Mouse (Mus musculus) liver, embryonic 15.5 days (tissue): Measurements from ENCODE around the gene Naa25. TPM values are rescaled to one million over a fixed set of nuclear protein-coding genes. Genes with fewer than 3 reads are reported as not detected.
A peak's percentile ranks its signal among the peaks of the same experiment; 100 is the strongest.

Experiments used
- ATAC-seq: fragments of 200-750 bp; cut with Nextera tagmentation; 2 replicates; pipeline ENCODE4 v1.8.0; 2017; ENCODE audit warnings: moderate number of reproducible peaks, mild to moderate bottlenecking, moderate library complexity; ENCODE audit not compliant: insufficient read depth
- H3K27ac ChIP-seq: fragments of 300-500 bp; sonication (generic); replicated peaks from 2 replicates; pipeline ENCODE4 v1.5.1; 2015; ENCODE audit warnings: mild to moderate bottlenecking, inconsistent platforms
- H3K27me3 ChIP-seq: fragments of 300-500 bp; sonication (generic); 2 replicates; pipeline ENCODE4 v1.6.1; 2015; ENCODE audit warnings: mild to moderate bottlenecking, inconsistent platforms
- H3K36me3 ChIP-seq: fragments of 300-500 bp; sonication (generic); replicated peaks from 2 replicates; pipeline ENCODE4 v1.6.1; 2015; ENCODE audit warnings: moderate library complexity, mild to moderate bottlenecking, inconsistent platforms
- H3K4me1 ChIP-seq: fragments of 300-500 bp; sonication (generic); replicated peaks from 2 replicates; pipeline ENCODE4 v1.6.1; 2015; ENCODE audit warnings: inconsistent platforms
- H3K4me2 ChIP-seq: fragments of 300-500 bp; sonication (generic); 2 replicates; pipeline ENCODE4 v1.6.1; 2015; ENCODE audit warnings: moderate library complexity, mild to moderate bottlenecking, inconsistent platforms
- H3K4me3 ChIP-seq: fragments of 300-500 bp; sonication (generic); replicated peaks from 2 replicates; pipeline ENCODE4 v1.5.1; 2015; ENCODE audit warnings: mild to moderate bottlenecking, inconsistent platforms
- H3K9ac ChIP-seq: fragments of 300-500 bp; sonication (generic); 2 replicates; pipeline ENCODE4 v1.6.1; 2015; ENCODE audit warnings: moderate library complexity, mild to moderate bottlenecking, inconsistent platforms
- H3K9me3 ChIP-seq: fragments of 300-500 bp; sonication (generic); replicated peaks from 2 replicates; pipeline ENCODE4 v1.6.1; 2016; ENCODE audit warnings: inconsistent platforms
- WGBS: fragments of 180-500 bp; shearing (Covaris S2); methylation state at CpG from one replicate; pipeline ENCODE4 v1.1.7; 2015; ENCODE audit warnings: mixed read lengths; ENCODE audit not compliant: insufficient replicate concordance; 5-methylcytosine and 5-hydroxymethylcytosine counted together
- polyA plus RNA-seq: library from polyadenylated mRNA; unstranded; fragments of >200 nt; fragmentation: Nextera tagmentation; extraction: Ambion mirVana; gene quantifications from 2 replicates; pipeline ENCODE4 v1.2.1, GENCODE M21; 2015

The Naa25 gene
- polyA plus RNA-seq, 1 experiment from 2014 or later, result 19.2 TPM

- Histone ChIP-seq H3K4me2 (peak overlapping the region; percentile 21; the same call in 1 of the 2 replicates), H3K4me1 (peaks cover 53% of the 10 kb centered on the region), H3K9me3 (no peaks in the 10 kb centered on the region), H3K9ac (no peak overlapping the region), H3K27ac (peak overlapping the region; percentile 71), H3K36me3 (no peaks in the 10 kb centered on the region), H3K4me3 (no peak overlapping the region), H3K27me3 (no peaks in the 10 kb centered on the region)
- 23% methylated on average over 1 of the region's 1 CpGs for WGBS
- peak; percentile 85 for ATAC-seq
Observed at GRCm38 (mm10) chr5:121476040-121476439, 78.3 kb downstream of the Naa25 start.

GRCm38 (mm10) chr5:121477680-121478079 lies 79.9 kb downstream of the Naa25 start:
- H3K27ac ChIP-seq, result no peak overlapping the region
- no peak overlapping the region for H3K9ac ChIP-seq
- no peaks in the 10 kb centered on the region for H3K36me3 ChIP-seq
- WGBS, result 29% methylated on average over 3 of the region's 3 CpGs
- no peaks in the 10 kb centered on the region for H3K27me3 ChIP-seq
- no peak overlapping the region for H3K4me3 ChIP-seq
- H3K9me3 ChIP-seq, result no peaks in the 10 kb centered on the region
- no peak for ATAC-seq
- H3K4me1 ChIP-seq, result peaks cover 39% of the 10 kb centered on the region
- no peak overlapping the region for H3K4me2 ChIP-seq

- no peaks in the 10 kb centered on the region for H3K9me3 ChIP-seq
- no peaks in the 10 kb centered on the region for H3K4me1 ChIP-seq
- H3K9ac ChIP-seq, result no peak overlapping the region
- 61% methylated on average over 5 of the region's 5 CpGs for WGBS
- no peak overlapping the region for H3K4me2 ChIP-seq
- H3K4me3 ChIP-seq, result no peak overlapping the region
- H3K36me3 ChIP-seq, result no peaks in the 10 kb centered on the region
- no peak for ATAC-seq
- no peaks in the 10 kb centered on the region for H3K27me3 ChIP-seq
- no peak overlapping the region for H3K27ac ChIP-seq
Observed at GRCm38 (mm10) chr5:121484801-121485200, 87.1 kb downstream of the Naa25 start.

- Histone ChIP-seq H3K27ac (no peak overlapping the region), H3K27me3 (no peaks in the 10 kb centered on the region), H3K4me2 (no peak overlapping the region), H3K4me1 (no peaks in the 10 kb centered on the region), H3K9ac (no peak overlapping the region), H3K36me3 (no peaks in the 10 kb centered on the region), H3K4me3 (no peak overlapping the region), H3K9me3 (no peaks in the 10 kb centered on the region)
- ATAC-seq, result no peak
- WGBS, result 50% methylated on average over 8 of the region's 8 CpGs
Observed at GRCm38 (mm10) chr5:121493305-121493704, 95.6 kb downstream of the Naa25 start.

Other genes starting within 250 kb of the Naa25 start
- gene Ptpn11, start 206.5 kb upstream of the Naa25 start, polyA plus RNA-seq, result 9.1 and 9.2 TPM in 2 replicates
- 294 and 338 TPM in 2 replicates for gene Rpl6, start 193.5 kb upstream of the Naa25 start, polyA plus RNA-seq
- 10.1 and 12.0 TPM in 2 replicates for gene Hectd4, start 177.7 kb upstream of the Naa25 start, polyA plus RNA-seq
- 22.8 and 25.9 TPM in 2 replicates for gene Trafd1, start 12.3 kb upstream of the Naa25 start, polyA plus RNA-seq
- 0.39 and 0.81 TPM in 2 replicates for gene Tmem116, start 54.0 kb downstream of the Naa25 start, polyA plus RNA-seq
- 87.0 and 94.4 TPM in 2 replicates for gene Erp29, start 54.6 kb downstream of the Naa25 start, polyA plus RNA-seq
- gene Adam1b, start 105.5 kb downstream of the Naa25 start, polyA plus RNA-seq, result not detected in 2 replicates
- gene Adam1a, start 147.5 kb downstream of the Naa25 start, polyA plus RNA-seq, result 0.21 and 0.41 TPM in 2 replicates
- not detected in 2 replicates for gene Gm42878, start 147.5 kb downstream of the Naa25 start, polyA plus RNA-seq
- gene Mapkapk5, start 148.0 kb downstream of the Naa25 start, polyA plus RNA-seq, result 22.9 and 30.0 TPM in 2 replicates
- 181 and 210 TPM in 2 replicates for gene Aldh2, start 195.9 kb downstream of the Naa25 start, polyA plus RNA-seq
- gene Acad12, start 221.0 kb downstream of the Naa25 start, polyA plus RNA-seq, result 1.2 and 2.4 TPM in 2 replicates